Mouse (Mus musculus) gastrocnemius, adult 8-10 months (tissue): ENCODE measurements at regions not wholly inside any gene's neighbourhood (a gene's known extent, or its start where the extent isn't known, plus 50 kb on each side); places are given as distances from the start of the nearest gene placed in this dataset.

Experiments
- DNase-seq, 2 experiments: peaks; one replicate each; pipeline ENCODE4 v3.0.0; 2022; ENCODE audit warnings: low spot score in 2 of 2

- no peak for DNase-seq
These were observed 110.2 kb downstream of the Tmsb4x start for GRCm38 (mm10) chrX:167098914-167099313.

- peak; percentile 43 to 44 for DNase-seq
These were observed 117.3 kb downstream of the Tmsb4x start for GRCm38 (mm10) chrX:167091841-167092240.

GRCm38 (mm10) chrX:167088930-167089329 is 120.2 kb downstream of the Tmsb4x start:
- DNase-seq: no peak

GRCm38 (mm10) chrX:167088438-167088837 is 120.7 kb downstream of the Tmsb4x start:
- DNase-seq: no peak

- DNase-seq: no peak
These were observed 128.3 kb downstream of the Tmsb4x start for GRCm38 (mm10) chrX:167080821-167081220.

GRCm38 (mm10) chrX:167069075-167069474 is 140.0 kb downstream of the Tmsb4x start:
- no peak for DNase-seq

GRCm38 (mm10) chrX:167067918-167068317 is 141.2 kb downstream of the Tmsb4x start:
- DNase-seq: no peak

GRCm38 (mm10) chrX:167063881-167064280 is 145.2 kb downstream of the Tmsb4x start:
- DNase-seq: no peak

GRCm38 (mm10) chrX:167052456-167052855 is 156.7 kb downstream of the Tmsb4x start:
- DNase-seq: no peak

GRCm38 (mm10) chrX:167050066-167050465 is 159.0 kb downstream of the Tmsb4x start:
- no peak for DNase-seq

GRCm38 (mm10) chrX:167049191-167049968 is 159.7 kb downstream of the Tmsb4x start:
- no peak for DNase-seq

- DNase-seq: no peak
These were observed 171.1 kb downstream of the Tmsb4x start for GRCm38 (mm10) chrX:167037971-167038370.

- DNase-seq: no peak
These were observed 172.8 kb downstream of the Tmsb4x start for GRCm38 (mm10) chrX:167036355-167036754.

- DNase-seq: no peak
These were observed 173.5 kb downstream of the Tmsb4x start for GRCm38 (mm10) chrX:167035639-167036038.

- no peak for DNase-seq
These were observed 176.0 kb downstream of the Tmsb4x start for GRCm38 (mm10) chrX:167033091-167033490.

GRCm38 (mm10) chrX:167032586-167032985 is 176.5 kb downstream of the Tmsb4x start:
- DNase-seq: no peak

- DNase-seq: no peak
These were observed 177.6 kb downstream of the Tmsb4x start for GRCm38 (mm10) chrX:167031543-167031942.

- DNase-seq: no peak
These were observed 193.5 kb downstream of the Tmsb4x start for GRCm38 (mm10) chrX:167015602-167016001.

- no peak for DNase-seq
These were observed 194.8 kb downstream of the Tmsb4x start for GRCm38 (mm10) chrX:167014322-167014721.

- no peak for DNase-seq
These were observed 196.2 kb downstream of the Tmsb4x start for GRCm38 (mm10) chrX:167012891-167013290.

- no peak for DNase-seq
These were observed 197.1 kb downstream of the Tmsb4x start for GRCm38 (mm10) chrX:167011977-167012542.

GRCm38 (mm10) chrX:166995855-166996254 is 213.3 kb downstream of the Tmsb4x start:
- DNase-seq: no peak

GRCm38 (mm10) chrX:166981003-166981402 is 228.1 kb downstream of the Tmsb4x start:
- DNase-seq: no peak
